Mouse (Mus musculus) WW6 (cell line): ENCODE measurements around the gene Apobr.
A peak's percentile ranks its signal among the peaks of the same experiment; 100 is the strongest.

Experiments
- DNase-seq: peaks from one replicate; pipeline ENCODE4 v3.0.0-alpha.2; 2013; ENCODE audit warnings: low read depth, low spot score

Gene Apobr

DNA sequence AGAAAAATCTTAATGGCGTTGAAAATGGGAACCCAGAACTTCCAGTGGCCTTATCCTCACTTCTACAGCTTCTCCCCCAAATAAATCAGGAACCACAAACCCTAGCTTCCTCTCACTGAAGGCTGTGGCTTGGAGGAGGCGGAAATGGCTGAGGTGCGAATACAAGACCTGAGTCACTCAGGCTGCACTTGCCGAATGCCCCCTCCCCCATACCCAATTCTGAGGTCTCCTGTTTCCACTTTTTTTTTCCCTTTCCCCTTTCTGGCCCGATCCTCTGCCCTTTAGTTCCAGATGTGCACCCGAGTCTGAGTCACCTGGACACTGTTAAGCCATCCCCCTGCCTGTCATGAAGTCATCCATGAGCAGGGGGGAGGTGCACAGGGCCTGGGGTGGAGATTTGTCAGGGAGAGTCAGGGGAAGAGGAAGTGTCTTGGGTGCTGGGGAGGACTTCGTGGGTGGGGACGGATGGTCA, at the start of gene Apobr:
Apobr (plus strand) TSS at position 437 of the 472 bp plus-strand sequence.
- no peak for DNase-seq

DNA sequence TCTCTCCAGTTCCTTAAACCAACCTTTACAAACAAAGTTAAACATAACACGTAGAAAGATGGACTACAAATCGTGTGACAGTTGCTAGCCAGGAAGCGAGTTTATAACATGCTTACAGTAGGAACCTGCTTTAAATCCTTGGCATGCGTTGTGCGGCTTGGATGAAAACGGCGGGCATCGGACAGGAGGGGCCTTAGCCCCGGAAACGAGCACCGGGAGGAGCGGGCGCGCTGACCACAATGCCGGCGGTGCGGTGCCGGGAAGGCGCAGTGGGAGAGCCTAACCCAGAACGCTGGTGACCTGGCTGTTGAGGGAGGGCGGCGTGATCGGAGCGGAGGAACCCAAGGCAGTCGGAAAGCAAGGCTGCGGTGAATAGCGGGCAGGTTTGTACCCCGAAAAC, 49.0 kb upstream of the Apobr start:
- no peak for DNase-seq

GRCm38 (mm10) chr7:126536466-126536865, 48.3 kb upstream of the Apobr start:
- DNase-seq: no peak

DNA sequence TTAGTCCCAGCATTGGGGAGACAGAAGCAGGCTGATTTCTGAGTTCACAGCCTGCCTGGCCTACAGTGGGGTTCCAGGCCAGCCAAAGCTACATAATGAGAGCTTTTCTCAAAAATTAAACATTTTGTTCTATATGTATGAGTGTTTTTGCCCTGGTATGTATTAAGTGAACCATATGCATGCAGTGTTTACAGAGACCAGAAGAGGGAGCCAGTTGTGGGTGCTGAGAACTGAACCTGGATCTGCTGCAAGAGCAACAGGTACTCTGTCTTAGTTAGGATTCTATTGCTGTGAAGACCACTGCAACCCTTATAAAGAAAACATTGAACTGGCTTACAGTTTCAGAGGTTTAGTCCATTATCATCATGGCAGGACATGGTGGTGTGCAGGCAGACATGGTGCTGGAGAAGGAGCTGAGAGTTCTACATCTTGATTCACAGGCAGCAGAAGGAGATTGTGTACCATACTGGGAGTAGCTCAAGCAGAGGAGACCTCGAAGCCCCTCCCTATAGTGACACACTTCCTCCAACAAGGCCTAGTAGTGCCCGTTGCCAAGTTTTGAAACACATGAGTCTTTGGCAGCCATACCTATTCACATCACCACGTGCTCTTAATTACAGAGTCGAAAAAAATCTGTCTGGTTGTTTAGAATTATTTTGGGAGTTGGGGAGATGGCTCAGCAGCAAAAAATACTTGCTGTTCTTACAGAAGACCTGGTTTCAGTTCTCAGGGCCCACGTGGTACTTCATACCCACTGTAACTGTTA, 46.7 kb upstream of the Apobr start:
- DNase-seq: peak; percentile 39

DNA sequence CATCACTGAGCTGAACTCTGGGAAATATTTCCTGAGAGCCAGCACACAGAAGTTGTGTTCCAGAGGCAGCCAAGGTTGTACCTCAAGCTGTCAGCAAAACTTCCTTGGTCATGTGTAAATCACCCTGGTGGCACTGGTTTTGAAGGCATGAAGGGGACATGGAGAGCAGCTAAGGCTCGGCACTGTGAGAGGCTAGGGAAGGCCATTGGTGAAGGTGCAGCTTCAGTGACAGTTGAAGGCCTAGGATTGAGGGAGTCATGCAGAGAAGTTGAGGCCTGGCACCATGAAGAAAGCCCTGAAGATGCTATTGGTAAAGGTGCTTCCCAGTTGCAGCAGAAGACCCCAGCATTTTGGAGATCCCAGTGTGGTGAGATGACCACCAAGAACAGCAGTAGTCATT, 43.1 kb upstream of the Apobr start:
- DNase-seq: no peak

- DNase-seq: no peak
These were observed 39.1 kb upstream of the Apobr start for GRCm38 (mm10) chr7:126545631-126546030.

- no peak for DNase-seq
These were observed 29.9 kb upstream of the Apobr start for GRCm38 (mm10) chr7:126554796-126555195.

GRCm38 (mm10) chr7:126556635-126557034, 28.1 kb upstream of the Apobr start:
- DNase-seq: no peak

DNA sequence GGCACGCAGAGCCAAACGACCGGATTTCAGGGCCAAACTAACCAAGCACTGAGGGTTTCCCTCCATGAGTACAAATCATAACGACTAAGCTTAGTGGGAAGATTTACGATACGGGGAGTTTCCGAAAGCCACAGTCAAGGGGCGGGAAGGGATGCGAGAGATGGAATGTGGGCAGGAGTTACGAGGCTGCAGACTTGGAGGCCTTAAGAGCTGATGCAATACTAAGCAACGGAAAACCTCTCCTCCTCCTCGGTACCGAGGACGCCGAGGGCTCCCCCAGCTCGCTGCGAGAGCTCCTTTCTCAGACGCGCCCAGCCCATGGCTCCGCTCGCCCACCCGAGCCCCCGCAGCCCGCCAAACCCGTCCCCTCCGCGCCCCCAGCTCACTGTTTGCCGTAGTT, 19.0 kb upstream of the Apobr start:
- no peak for DNase-seq

DNA sequence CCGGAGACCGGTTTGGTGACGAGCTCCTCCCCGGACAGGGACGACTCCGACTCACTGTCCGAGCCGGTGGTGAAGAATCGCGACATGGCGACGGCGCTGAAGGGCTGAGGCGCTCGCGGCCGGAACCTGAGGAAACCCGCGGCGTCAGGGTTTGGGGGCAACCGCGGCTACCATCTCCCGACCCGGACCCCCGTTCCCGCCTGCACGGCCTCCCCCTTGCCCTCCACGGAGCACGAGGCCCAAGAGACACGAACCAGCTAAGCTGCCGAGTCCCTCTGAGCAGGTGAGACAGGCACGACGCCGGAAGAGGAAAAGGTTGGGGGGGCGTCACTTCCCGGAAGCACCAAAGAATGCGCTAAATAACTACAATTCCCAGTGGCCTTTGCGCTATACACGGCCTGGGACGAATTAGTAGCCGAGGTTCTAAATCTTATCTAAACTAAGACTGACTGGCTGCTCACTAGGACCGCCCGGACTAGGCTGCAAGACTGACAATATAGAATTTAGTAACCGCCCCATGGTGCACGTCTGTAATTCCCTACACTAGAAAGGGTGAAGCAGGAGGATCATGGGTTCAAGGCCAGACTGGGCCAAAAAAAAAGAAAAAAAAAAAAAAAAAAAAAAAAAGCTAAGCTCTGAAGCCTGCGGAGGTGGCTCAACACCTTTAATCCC, 18.5 kb upstream of the Apobr start, which contains the start of gene Eif3c:
Eif3c (minus strand) TSS at position 318 of the 672 bp plus-strand sequence.
- DNase-seq: peak; percentile 74

- DNase-seq: no peak
These were observed 7.8 kb upstream of the Apobr start for GRCm38 (mm10) chr7:126576946-126577345.

DNA sequence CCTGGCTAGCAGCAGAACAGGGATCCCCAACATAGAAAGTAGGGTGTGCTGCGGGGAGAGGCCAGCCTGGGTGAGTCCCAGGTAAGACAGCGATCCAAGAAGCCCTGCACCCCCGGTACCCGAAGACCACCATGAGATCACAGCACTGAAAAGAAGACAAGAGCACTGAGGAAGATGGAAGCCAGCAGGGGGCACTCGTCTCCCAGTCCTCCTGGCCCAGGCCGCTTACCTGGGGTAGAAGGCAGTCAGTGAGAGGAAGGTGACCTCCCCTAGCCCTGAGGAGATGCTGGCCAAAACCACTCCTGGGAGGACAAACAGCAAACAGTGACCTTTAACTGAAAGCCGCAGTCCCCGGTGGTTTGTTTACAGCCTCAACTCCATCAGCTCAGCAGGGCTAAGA, 5.6 kb upstream of the Apobr start:
- no peak for DNase-seq

DNA sequence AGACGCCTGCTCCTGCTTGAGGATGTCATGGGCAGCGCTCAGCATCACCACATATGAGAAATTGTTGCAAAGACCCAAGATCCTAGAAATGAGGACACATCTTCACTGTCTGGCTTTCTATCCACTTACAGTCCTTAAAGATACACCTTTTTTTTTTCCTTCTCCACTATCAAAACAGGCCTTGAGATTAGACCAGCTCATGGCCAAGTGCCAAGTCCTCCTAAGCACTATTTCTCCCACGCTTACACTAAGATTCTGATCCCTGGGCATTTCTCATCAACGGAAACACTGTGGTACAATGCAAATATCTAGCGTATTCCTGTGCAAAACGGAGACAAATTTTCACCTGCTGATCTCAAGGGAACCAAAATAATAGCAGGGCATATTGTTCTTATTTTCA, 3.1 kb upstream of the Apobr start:
- no peak for DNase-seq

DNA sequence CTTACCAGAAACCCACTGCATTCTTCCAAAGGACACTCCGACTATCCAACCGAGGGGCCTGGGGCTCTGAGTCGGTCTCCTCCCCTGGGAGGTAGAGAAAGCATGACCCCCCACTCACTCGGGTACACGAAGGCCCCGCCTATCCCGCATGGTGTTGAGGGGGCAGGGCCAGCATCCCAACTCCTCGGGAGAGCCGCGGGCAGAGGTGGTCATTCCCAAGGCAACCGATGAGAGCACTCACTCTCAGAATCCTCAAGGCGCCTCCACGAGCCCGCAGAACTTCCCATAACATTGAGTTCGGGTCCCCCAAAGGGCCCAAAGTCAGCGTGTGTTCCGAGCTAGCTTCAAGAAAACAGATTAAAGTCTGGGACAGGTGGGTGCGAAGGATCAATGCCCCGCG, 2.0 kb upstream of the Apobr start:
- no peak for DNase-seq

- DNase-seq: peak; percentile 80
These were observed 1.5 kb upstream of the Apobr start for GRCm38 (mm10) chr7:126583251-126583709.

DNA sequence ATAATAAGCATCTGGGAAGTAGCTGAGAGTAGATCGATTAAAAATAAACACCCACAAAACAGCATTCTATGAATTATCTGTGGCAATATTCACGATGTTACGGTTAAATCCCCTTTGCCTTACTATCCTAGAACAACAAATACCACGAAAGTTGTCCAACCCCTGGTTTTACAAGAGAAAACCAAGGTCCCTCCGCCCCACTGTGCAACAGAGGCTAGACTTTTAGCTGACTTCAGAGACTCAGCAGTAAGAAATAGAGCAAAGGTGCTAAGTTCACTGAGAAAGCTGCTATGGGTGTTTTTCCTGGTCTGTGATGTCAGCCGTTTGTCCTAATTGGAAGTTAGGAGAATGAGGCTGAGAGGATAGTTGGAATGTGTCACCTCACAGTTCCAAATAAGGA, 981 bp upstream of the Apobr start:
- DNase-seq: no peak

GRCm38 (mm10) chr7:126585717-126586116, 975 bp downstream of the Apobr start, which contains the start of gene Cln3:
Gene Cln3, minus strand, starts transcription at chr7:126585817.
- no peak for DNase-seq

DNA sequence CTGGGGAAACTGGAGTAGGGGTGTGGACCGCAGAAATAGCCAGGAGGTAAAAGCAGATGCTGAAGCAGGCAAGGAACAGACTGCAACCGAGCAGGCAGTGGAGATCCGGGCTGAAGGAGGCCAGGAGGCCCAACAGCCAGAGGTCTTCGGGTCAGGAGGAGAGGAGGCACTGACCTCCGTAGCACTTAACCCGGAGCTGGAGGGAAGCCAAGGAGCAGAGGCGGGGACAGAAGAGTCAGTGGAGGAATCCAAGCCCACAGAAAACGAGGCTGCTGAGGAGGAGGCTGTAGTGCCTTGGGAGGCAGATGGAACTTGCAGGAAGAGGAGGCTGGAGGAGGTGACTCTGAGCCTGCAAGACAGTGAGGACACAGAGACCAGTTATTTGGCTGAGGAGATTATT, 2.1 kb downstream of the Apobr start:
- DNase-seq: no peak

DNA sequence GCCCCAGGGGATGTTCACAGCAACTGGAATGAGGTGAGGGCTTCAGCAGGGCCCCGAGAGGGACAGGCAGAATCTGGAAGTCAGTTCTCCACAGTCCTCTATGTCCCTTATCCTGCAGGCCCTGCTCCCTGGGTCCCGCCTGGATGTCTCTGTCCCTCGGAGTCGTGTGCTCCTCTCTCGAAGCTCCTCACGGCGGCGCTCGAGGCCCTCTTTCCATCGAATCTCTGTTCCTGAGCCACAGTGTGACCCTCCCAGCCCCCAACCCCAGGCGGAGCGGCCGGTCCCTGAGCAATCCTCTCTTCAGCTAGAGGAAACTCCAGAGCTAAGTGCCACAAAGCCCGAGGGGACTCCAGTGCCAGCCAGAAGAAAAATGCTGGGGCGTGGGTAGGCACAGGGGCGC, 3.0 kb downstream of the Apobr start:
- peak; percentile 58 for DNase-seq

DNA sequence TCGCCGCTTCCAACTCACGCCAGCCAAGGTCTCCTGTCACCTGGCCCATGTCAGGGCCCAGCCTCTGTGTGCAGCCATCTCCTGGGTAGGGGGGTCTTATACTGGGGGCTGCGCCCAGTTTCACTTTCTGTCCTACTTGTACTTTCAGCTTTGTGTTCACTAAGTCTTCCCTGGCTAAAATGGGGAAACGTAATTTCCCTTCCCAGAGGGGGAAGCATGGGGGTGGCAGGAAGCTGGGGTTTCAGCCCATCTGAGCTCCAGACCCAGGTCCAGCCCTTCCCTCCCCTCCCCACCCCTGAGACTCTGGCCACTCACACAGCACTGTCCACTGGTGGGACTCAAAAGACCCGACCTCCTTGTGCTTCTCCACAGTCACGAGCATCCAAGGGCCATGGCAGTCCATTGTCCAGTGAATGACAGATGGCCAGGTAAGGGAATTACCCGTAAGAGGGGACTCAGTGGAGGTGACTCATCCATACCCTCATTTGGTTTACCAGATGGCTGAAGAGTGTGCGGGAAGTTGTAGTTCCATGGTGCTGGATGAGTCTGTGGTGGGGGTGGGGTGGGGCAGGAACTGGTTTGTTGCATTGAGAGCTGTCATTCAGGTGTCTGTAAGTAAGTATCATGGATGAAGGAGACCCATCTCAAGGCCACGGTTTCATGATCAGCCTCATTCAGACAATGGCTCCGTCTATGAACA, 10.3 kb downstream of the Apobr start, which contains the start of gene Il27:
Il27 (minus strand) TSS at position 80 of the 700 bp plus-strand sequence.
- no peak for DNase-seq

DNA sequence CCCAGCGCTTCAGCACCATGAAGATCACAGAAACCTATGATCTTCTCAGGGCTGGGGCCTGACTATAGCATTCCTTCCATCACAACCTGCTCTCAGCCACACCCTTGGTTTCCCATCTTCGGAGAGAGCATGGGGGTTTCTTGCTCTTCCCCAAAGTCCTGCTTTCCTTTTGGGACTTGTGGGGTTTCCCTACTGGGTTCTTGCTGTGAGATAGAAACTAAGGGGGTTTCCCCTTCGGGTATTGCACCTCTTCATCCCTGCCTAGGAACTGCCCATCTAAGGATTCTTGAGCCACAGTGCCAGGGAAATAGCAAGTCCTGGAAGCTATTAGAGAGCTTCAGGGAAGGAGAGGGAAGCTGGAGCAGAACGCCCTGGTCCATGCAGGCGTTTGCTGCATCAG, 11.1 kb downstream of the Apobr start:
- no peak for DNase-seq

DNA sequence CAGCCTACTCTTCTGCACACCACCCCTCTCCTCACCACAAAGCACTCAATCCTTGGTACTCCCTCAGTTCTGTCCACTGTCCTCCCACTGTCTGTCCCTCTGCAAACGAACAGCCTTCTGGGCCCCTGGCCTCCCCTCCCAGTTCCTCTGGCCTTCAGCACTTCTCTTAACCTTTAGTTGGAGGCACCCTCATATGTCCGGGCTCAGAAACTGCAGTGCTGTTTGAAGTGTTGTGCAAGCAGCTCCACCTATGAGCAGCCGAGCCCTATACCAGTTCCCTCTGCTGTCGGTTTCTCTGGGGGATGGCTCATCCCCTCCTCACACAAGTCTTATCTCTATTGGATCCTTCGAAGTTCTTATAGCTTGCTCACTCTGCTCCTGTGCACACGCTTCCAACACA, 11.7 kb downstream of the Apobr start:
- DNase-seq: no peak
